Mouse (Mus musculus) cerebellum, adult 9-10 months (tissue): Measurements from ENCODE around the gene Scgb2b24.
A peak's percentile ranks its signal among the peaks of the same experiment; 100 is the strongest.

Experiments used
- DNase-seq: peaks from one replicate; pipeline ENCODE4 v3.0.0; 2022

Gene Scgb2b24

GRCm38 (mm10) chr7:33739212-33739611 lies at the start of gene Scgb2b24:
TSS of gene Scgb2b24 (minus strand) at chr7:33739312.
- peak; percentile 2 for DNase-seq

GRCm38 (mm10) chr7:33743499-33743898 lies 4.4 kb upstream of the Scgb2b24 start, which contains the start of gene Scgb1b24:
TSS of gene Scgb1b24 (plus strand) at chr7:33743799.
- no peak for DNase-seq

- no peak for DNase-seq
Observed at GRCm38 (mm10) chr7:33689864-33690263, 49.2 kb downstream of the Scgb2b24 start.
